In the genomic region with DNA sequence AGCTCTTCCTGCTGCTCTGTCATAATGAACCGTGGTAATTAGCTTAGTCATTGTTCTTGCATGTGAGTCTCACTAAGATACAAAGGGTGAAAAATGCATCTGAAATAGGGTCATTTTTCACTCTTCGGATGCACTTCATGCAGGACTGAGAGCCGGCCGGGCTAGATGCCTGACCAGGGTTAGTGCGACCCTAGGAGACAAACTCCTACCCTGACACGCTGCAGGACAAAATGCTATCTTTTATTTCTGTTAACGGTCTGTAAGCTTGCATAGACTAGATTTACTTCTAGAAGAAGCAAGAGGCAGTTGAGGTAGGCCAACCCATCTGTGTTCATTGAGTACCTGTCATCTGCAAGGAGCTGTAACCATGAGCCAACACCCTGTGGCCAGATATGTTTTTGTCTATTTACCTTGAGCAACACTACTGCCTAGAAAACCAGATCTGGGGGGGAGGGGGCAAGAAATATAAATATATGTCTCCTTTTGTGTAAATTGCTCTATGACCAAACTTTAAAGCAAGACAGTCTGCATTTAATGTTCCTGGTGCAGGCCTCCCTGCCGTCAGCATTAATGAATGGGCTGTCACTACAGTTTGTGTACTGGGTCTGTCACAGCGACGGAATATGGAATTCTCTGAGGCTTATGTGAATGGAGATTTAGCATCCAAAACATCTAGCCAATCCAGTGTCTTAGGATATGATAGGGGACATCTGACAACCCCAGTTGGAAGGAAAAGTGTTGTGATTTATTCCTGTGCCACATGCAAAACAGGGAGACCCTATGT, we compare ENCODE assay signal across 10 mouse cellular contexts.
A peak's percentile ranks its signal among the peaks of the same experiment; 100 is the strongest.
DNase-seq lines count a peak whose midpoint lies in the region; ATAC-seq and TF ChIP-seq lines count a peak whose summit lies in the region.
"Had no signal": no experiment of that assay in that cellular context is flagged by ENCODE, and none has a peak within 500 bp of the region (broad histone marks: within the 10 kb centered on the region; RNA-seq: fewer than 3 reads in every experiment).

No protein-coding gene starts in this region.

- H3K4me1 ChIP-seq in heart, adult 2 months (ENCODE audit: control insufficient read depth, insufficient read depth, low read length): peaks cover 26% of the 10 kb centered on the region
- H3K4me1 ChIP-seq in embryonic facial prominence, embryonic 10.5 days: peaks cover 28% of the 10 kb centered on the region
- H3K4me1 ChIP-seq in hindbrain, embryonic 14.5 days (replicated peaks; ENCODE audit: control insufficient read depth, insufficient read depth, low read length): peaks cover 27% of the 10 kb centered on the region; the same call in 1 of the 2 replicates
- H3K4me1 ChIP-seq in midbrain, embryonic 12.5 days: peaks cover 19% of the 10 kb centered on the region

- no peak for TF ChIP-seq CTCF in heart, adult 2 months (IDR thresholded peaks at IDR 0.05)

- intact Hi-C loops in heart, adult 2 months (cut with DNase I): loop anchor here (5.0 kb wide), 1 partner anchor 159 kb away; no protein-coding TSS in a partner anchor
- intact Hi-C loops in heart, postnatal 36 days (cut with DNase I): loop anchor here (5.0 kb wide), 5 partner anchors 39 to 509 kb away; a partner anchor contains a TSS

- H3K27ac ChIP-seq in heart, adult 2 months: peak overlapping the region; percentile 96
- no peak overlapping the region for H3K27ac ChIP-seq in embryonic facial prominence, embryonic 10.5 days (replicated peaks)
- H3K27ac ChIP-seq in hindbrain, embryonic 14.5 days: peak overlapping the region; percentile 95
- H3K27ac ChIP-seq in midbrain, embryonic 12.5 days (replicated peaks): no peak overlapping the region
- H3K27ac ChIP-seq: macrophage had no signal

- WGBS in heart, adult 2 months: 28% methylated on average over 10 of the region's 10 CpGs
- WGBS in embryonic facial prominence, embryonic 10.5 days: 70% methylated on average over 10 of the region's 10 CpGs
- 31% methylated on average over 10 of the region's 10 CpGs for WGBS in hindbrain, embryonic 14.5 days
- WGBS in midbrain, embryonic 12.5 days: 52% methylated on average over 10 of the region's 10 CpGs

- H3K4me3 ChIP-seq in heart, adult 2 months: peak overlapping the region; percentile 79
- peak overlapping the region; percentile 83 for H3K4me3 ChIP-seq in embryonic facial prominence, embryonic 10.5 days
- H3K4me3 ChIP-seq in hindbrain, embryonic 14.5 days (replicated peaks; ENCODE audit: low read length): peak overlapping the region; percentile 82
- H3K4me3 ChIP-seq in midbrain, embryonic 12.5 days: peak overlapping the region; percentile 74

- peak overlapping the region; percentile 58 for H3K9ac ChIP-seq in heart, adult 2 months (ENCODE audit: low read depth, low read length)
- peak overlapping the region; percentile 89 for H3K9ac ChIP-seq in hindbrain, embryonic 14.5 days
- 0 out of 2 replicates have a peak overlapping the region, but pooled peaks have one; percentile 11 for H3K9ac ChIP-seq in midbrain, embryonic 12.5 days (replicated peaks)

- peaks cover 3% of the 10 kb centered on the region; the same call in 1 of the 2 replicates for H3K79me2 ChIP-seq in heart, adult 2 months (replicated peaks; ENCODE audit: control insufficient read depth, insufficient read depth, low read length)

- H3K27me3 ChIP-seq in heart, adult 2 months (ENCODE audit: control insufficient read depth, insufficient read depth, low read length): no peaks in the 10 kb centered on the region
- peaks cover 34% of the 10 kb centered on the region for H3K27me3 ChIP-seq in embryonic facial prominence, embryonic 10.5 days (replicated peaks; ENCODE audit: low read depth, poor library complexity, severe bottlenecking)
- no peaks in the 10 kb centered on the region for H3K27me3 ChIP-seq in hindbrain, embryonic 14.5 days (ENCODE audit: control insufficient read depth, insufficient read depth, low read length)
- H3K27me3 ChIP-seq in midbrain, embryonic 12.5 days: peaks cover 35% of the 10 kb centered on the region

- TF ChIP-seq EP300 in heart, adult 2 months (IDR thresholded peaks at IDR 0.05; ENCODE audit: insufficient read depth, low read depth, low read length): no peak

- no peak for TF ChIP-seq POLR2A in heart, adult 2 months (IDR thresholded peaks at IDR 0.05; ENCODE audit: insufficient read depth, low read depth, low read length)

- DNase-seq in heart, adult 2 months: no peak
- DNase-seq in heart, postnatal 36 days: no peak
- no peak for DNase-seq in embryonic facial prominence, embryonic 10.5 days (ENCODE audit: low spot score)
- DNase-seq in hindbrain, embryonic 14.5 days (ENCODE audit: low spot score): peak; percentile 48
- no peak for DNase-seq in embryo, embryonic 9.5 days (ENCODE audit: extremely low spot score)
- no peak for DNase-seq in testis, postnatal 10 days (ENCODE audit: low spot score)
- no peak for DNase-seq in thymus, postnatal 14 days

- ATAC-seq in hindbrain, embryonic 14.5 days (ENCODE audit: low FRiP score): 0 out of 2 replicates have a peak, but pooled peaks have one; percentile 2
- no peak for ATAC-seq in midbrain, embryonic 12.5 days (ENCODE audit: low FRiP score, low read depth)
- ATAC-seq: activated CD4-positive, CD25-positive, alpha-beta regulatory T cell, adult 4 months had no signal

- H3K9me3 ChIP-seq in embryonic facial prominence, embryonic 10.5 days: no peaks in the 10 kb centered on the region
- H3K9me3 ChIP-seq in hindbrain, embryonic 14.5 days (ENCODE audit: control insufficient read depth, low read length): no peaks in the 10 kb centered on the region
- H3K9me3 ChIP-seq in midbrain, embryonic 12.5 days: no peaks in the 10 kb centered on the region

- H3K36me3 ChIP-seq in heart, adult 2 months (ENCODE audit: control insufficient read depth, insufficient read depth, low read length): peaks cover 29% of the 10 kb centered on the region
- H3K36me3 ChIP-seq in embryonic facial prominence, embryonic 10.5 days (replicated peaks): no peaks in the 10 kb centered on the region
- H3K36me3 ChIP-seq in hindbrain, embryonic 14.5 days (replicated peaks; ENCODE audit: control insufficient read depth, insufficient read depth): no peaks in the 10 kb centered on the region
- no peaks in the 10 kb centered on the region for H3K36me3 ChIP-seq in midbrain, embryonic 12.5 days

- H3K4me2 ChIP-seq in hindbrain, embryonic 14.5 days (replicated peaks): peak overlapping the region; percentile 91
- peak overlapping the region; percentile 98 for H3K4me2 ChIP-seq in midbrain, embryonic 12.5 days (replicated peaks)

Comparison
In these comparisons a context has a peak if more than half of its experiments do, and no peak if none do; other contexts are left out.
1. H3K27ac ChIP-seq: peak in heart, adult 2 months (single experiment) and hindbrain, embryonic 14.5 days (single experiment); none in embryonic facial prominence, embryonic 10.5 days (single experiment) and midbrain, embryonic 12.5 days (single experiment).
2. H3K9ac ChIP-seq: peak in every context shown above with its lines; median percentile 89 in hindbrain, embryonic 14.5 days; 58 in heart, adult 2 months; 11 in midbrain, embryonic 12.5 days.
3. Peak in every context shown above with its lines, with median percentiles within 50 percentile points of each other: H3K4me3 ChIP-seq.